21 mouse cellular contexts compared by ENCODE assay signal in genomic region chrX:146477581-146477980, GRCm38 (mm10).
"Had no signal": no experiment of that assay in that cellular context is flagged by ENCODE, and none has a peak within 500 bp of the region (broad histone marks: within the 10 kb centered on the region; RNA-seq: fewer than 3 reads in every experiment).

No protein-coding gene starts in this region.

- H3K36me3 ChIP-seq: limb, embryonic 12.5 days; limb, embryonic 15.5 days; lung, embryonic 15.5 days; midbrain, embryonic 10.5 days; midbrain, embryonic 13.5 days; stomach, embryonic 15.5 days had no signal

- H3K27me3 ChIP-seq: limb, embryonic 12.5 days; limb, embryonic 15.5 days; lung, embryonic 15.5 days; megakaryocyte, embryonic 14.5 days; midbrain, embryonic 13.5 days; stomach, embryonic 15.5 days had no signal

- ATAC-seq: midbrain, embryonic 13.5 days; midbrain, embryonic 16.5 days had no signal

- H3K4me1 ChIP-seq: limb, embryonic 12.5 days; limb, embryonic 15.5 days; lung, embryonic 15.5 days; megakaryocyte, embryonic 14.5 days; midbrain, embryonic 10.5 days; midbrain, embryonic 13.5 days; stomach, embryonic 15.5 days had no signal

- H3K4me2 ChIP-seq: limb, embryonic 12.5 days; limb, embryonic 15.5 days; lung, embryonic 15.5 days; midbrain, embryonic 13.5 days; stomach, embryonic 15.5 days had no signal

- DNase-seq: kidney, adult 18-20 months; kidney, adult 9 months; kidney, postnatal 14 days; left cerebral cortex, postnatal 4 days; lung, adult 18-20 months; lung, postnatal 10 days; lung, postnatal 36 days; right cerebral cortex, postnatal 4 days; thymus, adult 2 months; thymus, postnatal 14 days; thymus, postnatal 4 days had no signal

- H3K27ac ChIP-seq: limb, embryonic 12.5 days; limb, embryonic 15.5 days; liver, embryonic 14.5 days; lung, embryonic 15.5 days; midbrain, embryonic 10.5 days; midbrain, embryonic 13.5 days; stomach, embryonic 15.5 days had no signal

- H3K9ac ChIP-seq: limb, embryonic 12.5 days; limb, embryonic 15.5 days; liver, embryonic 14.5 days; lung, embryonic 15.5 days; midbrain, embryonic 13.5 days; stomach, embryonic 15.5 days had no signal

- H3K9me3 ChIP-seq: limb, embryonic 12.5 days; limb, embryonic 15.5 days; lung, embryonic 15.5 days; megakaryocyte, embryonic 14.5 days; midbrain, embryonic 10.5 days; midbrain, embryonic 13.5 days; stomach, embryonic 15.5 days had no signal

- H3K4me3 ChIP-seq: limb, embryonic 12.5 days; limb, embryonic 15.5 days; lung, embryonic 15.5 days; megakaryocyte, embryonic 14.5 days; midbrain, embryonic 10.5 days; midbrain, embryonic 13.5 days; myocyte; stomach, embryonic 15.5 days had no signal
